Mouse (Mus musculus) kidney, embryonic 15.5 days (tissue): ENCODE data around the gene Srek1ip1. TPM values are rescaled to one million over a fixed set of nuclear protein-coding genes. Genes with fewer than 3 reads are reported as not detected.

Experiments used
- ATAC-seq: fragments of 200-750 bp; cut with Nextera tagmentation; replicated peaks from 2 replicates; pipeline ENCODE4 v1.8.0; 2017; ENCODE audit warnings: moderate TSS enrichment; ENCODE audit not compliant: low FRiP score
- H3K27ac ChIP-seq: fragments of 300-500 bp; sonication (generic); 2 replicates; pipeline ENCODE4 v1.5.1; 2015; ENCODE audit warnings: mild to moderate bottlenecking, inconsistent platforms
- H3K27me3 ChIP-seq: fragments of 300-500 bp; sonication (generic); 2 replicates; pipeline ENCODE4 v1.6.1; 2015; ENCODE audit warnings: inconsistent platforms
- H3K36me3 ChIP-seq: fragments of 300-500 bp; sonication (generic); 2 replicates; pipeline ENCODE4 v1.6.1; 2015; ENCODE audit warnings: inconsistent platforms
- H3K4me1 ChIP-seq: fragments of 300-500 bp; sonication (generic); 2 replicates; pipeline ENCODE4 v1.6.1; 2015; ENCODE audit warnings: inconsistent platforms
- H3K4me2 ChIP-seq: fragments of 300-500 bp; sonication (generic); 2 replicates; pipeline ENCODE4 v1.6.1; 2015; ENCODE audit warnings: moderate library complexity, mild to moderate bottlenecking, inconsistent platforms
- H3K4me3 ChIP-seq: fragments of 300-500 bp; sonication (generic); replicated peaks from 2 replicates; pipeline ENCODE4 v1.5.1; 2015; ENCODE audit warnings: mild to moderate bottlenecking, inconsistent platforms
- H3K9ac ChIP-seq: fragments of 300-500 bp; sonication (generic); 2 replicates; pipeline ENCODE4 v1.6.1; 2015; ENCODE audit warnings: mild to moderate bottlenecking, inconsistent platforms
- H3K9me3 ChIP-seq: fragments of 300-500 bp; sonication (generic); replicated peaks from 2 replicates; pipeline ENCODE4 v1.6.1; 2016; ENCODE audit warnings: inconsistent platforms
- WGBS: fragments of 180-500 bp; shearing (Covaris S2); methylation state at CpG from one replicate; pipeline ENCODE4 v1.1.7; 2015; ENCODE audit warnings: mixed read lengths; 5-methylcytosine and 5-hydroxymethylcytosine counted together
- polyA plus RNA-seq: library from polyadenylated mRNA; unstranded; fragments of >200 nt; fragmentation: Nextera tagmentation; extraction: Ambion mirVana; gene quantifications from 2 replicates; pipeline ENCODE4 v1.2.1, GENCODE M21; 2015

Gene Srek1ip1
- polyA plus RNA-seq, 1 experiment from 2014 or later: 25.2 TPM

DNA sequence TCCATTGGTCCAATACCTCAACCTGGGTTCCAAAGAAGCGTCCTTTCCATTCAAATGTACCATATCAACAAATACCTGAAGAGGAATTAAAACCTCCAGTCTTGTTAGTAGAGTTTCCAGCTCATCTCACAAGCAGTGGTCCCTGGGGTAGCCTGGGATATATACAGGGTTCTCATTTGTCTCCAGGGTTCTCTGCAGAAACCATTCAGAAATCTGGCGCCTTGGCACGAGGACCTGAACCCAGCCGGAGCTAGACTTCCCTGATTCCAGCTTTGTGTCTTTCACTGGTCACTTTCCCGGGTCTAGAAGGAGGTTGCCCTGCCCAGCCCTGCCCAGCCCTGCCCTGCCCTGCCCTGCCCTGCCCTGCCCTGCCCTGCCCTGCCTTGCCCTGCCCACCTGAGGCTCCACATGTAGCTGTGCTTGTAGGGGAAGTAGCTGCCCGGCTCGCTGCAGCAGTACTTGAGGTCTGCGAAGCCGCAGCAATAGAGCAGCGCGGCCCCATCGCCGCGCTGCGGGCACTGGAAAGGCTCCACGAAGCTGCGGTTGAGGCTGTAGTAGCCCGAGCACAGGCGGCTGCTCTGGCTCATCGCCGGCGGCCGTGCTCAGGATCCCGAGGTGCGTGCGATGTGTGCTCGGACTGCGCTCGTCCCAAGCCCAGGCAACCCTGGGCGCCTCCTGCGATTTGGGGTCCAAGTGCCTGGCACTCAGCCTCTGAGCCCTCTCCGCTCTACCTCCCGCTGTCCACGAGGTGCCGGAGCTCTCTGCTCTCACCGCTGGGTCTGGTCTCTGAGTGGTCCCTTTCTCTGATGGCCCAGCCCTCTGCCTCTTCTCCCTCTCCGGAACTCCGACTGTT is 71.1 kb downstream of the Srek1ip1 start, which contains the start of gene Shisal2b:
Gene Shisal2b (minus strand): TSS at position 767 of the 853 bp plus-strand sequence.
- peak; percentile 94 for ATAC-seq
- 4% methylated on average over 38 of the region's 38 CpGs for WGBS
- Histone ChIP-seq H3K27ac (no peak within 1 kb of the TSS), H3K27me3 (peaks cover 34% of the 10 kb centered on the region), H3K36me3 (no peaks in the 10 kb centered on the region), H3K4me1 (peaks cover 6% of the 10 kb centered on the region; the same call in 1 of the 2 replicates), H3K9me3 (no peaks in the 10 kb centered on the region), H3K4me3 (peak within 1 kb of the TSS; percentile 55), H3K4me2 (peak within 1 kb of the TSS; percentile 97), H3K9ac (peak within 1 kb of the TSS; percentile 41)

DNA sequence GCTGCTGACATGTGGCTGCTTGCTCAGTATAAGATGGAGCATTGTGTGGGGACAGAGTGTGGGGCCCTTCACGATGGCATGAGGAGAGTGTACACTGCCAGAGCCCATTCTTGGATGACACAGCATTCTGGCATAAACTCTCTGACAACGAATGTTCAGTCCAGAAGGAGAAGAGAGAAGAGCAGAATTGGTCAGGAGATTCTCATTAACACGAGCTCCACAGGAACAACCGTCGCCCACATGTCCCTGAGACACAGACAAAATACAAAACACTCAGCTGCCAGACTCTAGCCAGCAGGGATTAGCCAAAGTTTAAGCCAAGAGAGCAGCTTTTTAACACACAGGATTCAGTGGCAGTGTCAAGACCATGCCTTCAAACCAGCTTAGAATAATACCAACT is 74.4 kb downstream of the Srek1ip1 start:
- H3K4me2 ChIP-seq: no peak overlapping the region
- 87% methylated on average over 5 of the region's 5 CpGs for WGBS
- no peaks in the 10 kb centered on the region for H3K36me3 ChIP-seq
- H3K9ac ChIP-seq: no peak overlapping the region
- peaks cover 6% of the 10 kb centered on the region; the same call in 1 of the 2 replicates for H3K4me1 ChIP-seq
- no peak overlapping the region for H3K4me3 ChIP-seq
- no peak for ATAC-seq
- H3K9me3 ChIP-seq: no peaks in the 10 kb centered on the region
- peaks cover 21% of the 10 kb centered on the region for H3K27me3 ChIP-seq
- no peak overlapping the region for H3K27ac ChIP-seq

DNA sequence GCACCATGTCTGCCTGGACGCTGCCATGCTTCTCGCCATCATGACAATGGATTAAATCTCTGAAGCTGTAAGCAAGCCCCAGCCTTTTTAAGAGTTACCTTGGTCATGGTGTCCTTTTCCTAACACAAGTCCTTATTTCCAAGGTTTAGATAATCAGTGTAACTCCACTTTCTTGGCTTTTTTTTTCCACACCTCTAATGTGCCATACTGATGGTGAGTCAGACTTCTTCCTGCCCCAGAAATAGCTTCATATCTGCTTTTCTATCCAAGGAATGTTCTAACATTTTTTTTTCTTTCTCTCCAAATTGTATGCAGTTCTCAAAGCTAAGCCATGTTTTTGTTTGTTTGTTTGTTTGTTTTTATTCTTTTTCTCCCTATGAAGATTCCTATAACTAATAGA is 77.6 kb downstream of the Srek1ip1 start:
- Histone ChIP-seq H3K9ac (no peak overlapping the region), H3K27me3 (peaks cover 4% of the 10 kb centered on the region), H3K9me3 (no peaks in the 10 kb centered on the region), H3K4me1 (no peaks in the 10 kb centered on the region), H3K4me3 (no peak overlapping the region), H3K4me2 (no peak overlapping the region), H3K27ac (no peak overlapping the region), H3K36me3 (no peaks in the 10 kb centered on the region)
- ATAC-seq: no peak
- 97% methylated on average over 2 of the region's 2 CpGs for WGBS

DNA sequence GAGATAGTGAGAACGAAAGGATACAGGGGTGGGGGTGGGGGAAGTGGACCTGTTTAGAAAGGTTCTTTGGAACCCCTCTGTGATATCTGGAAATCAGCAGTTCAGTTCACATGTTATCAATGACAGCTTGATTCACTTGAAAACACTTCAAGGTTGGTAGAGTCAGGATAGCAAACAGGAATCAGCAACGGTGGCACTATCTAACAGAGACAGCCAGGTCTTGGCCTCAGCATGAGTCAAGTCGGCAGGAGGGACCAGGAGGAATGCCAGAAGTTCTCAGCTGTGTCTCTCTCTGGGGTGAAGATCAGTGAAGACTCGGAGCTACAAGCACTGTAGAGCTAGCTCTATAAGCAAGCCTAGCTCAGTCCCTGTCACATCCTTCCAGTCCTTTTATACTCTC is 86.2 kb downstream of the Srek1ip1 start:
- no peak overlapping the region for H3K9ac ChIP-seq
- no peaks in the 10 kb centered on the region for H3K27me3 ChIP-seq
- H3K9me3 ChIP-seq: no peaks in the 10 kb centered on the region
- 80% methylated on average over 4 of the region's 4 CpGs for WGBS
- ATAC-seq: no peak
- no peaks in the 10 kb centered on the region for H3K36me3 ChIP-seq
- no peak overlapping the region for H3K27ac ChIP-seq
- no peak overlapping the region for H3K4me3 ChIP-seq
- no peak overlapping the region for H3K4me2 ChIP-seq
- H3K4me1 ChIP-seq: no peaks in the 10 kb centered on the region

DNA sequence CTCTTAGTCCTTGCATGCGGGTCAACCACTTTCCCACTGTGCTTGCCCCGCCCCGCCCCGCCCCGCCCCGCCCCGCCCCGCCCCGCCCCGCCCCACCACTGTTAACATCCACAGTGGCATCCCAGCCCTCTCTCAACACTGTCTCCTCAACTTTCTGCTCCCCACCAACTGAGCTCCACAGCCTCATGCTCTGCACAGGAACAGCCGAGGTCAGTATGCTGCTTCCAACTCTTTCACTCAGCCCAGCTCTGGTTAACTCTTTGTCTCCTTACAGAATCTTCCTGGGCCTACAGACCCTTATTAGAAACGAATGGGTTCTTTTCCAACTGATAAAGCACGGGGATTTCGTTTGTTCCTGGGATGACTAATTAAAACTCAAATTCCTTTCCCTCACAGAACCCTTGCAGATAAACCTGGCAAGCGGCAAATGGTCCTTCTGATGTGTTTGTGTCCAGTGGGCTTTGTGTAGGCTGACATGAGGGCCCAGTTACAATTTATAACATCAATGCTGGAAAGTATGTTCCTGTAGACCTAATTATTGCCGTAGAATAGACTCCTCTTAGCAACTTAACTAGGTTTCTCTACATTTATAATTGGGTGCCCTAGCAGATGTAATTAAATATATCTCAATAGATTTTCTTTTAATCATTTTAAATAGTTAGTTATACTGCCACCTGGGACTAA is 91.4 kb downstream of the Srek1ip1 start:
- Histone ChIP-seq H3K27ac (no peak overlapping the region), H3K27me3 (no peaks in the 10 kb centered on the region), H3K9me3 (no peaks in the 10 kb centered on the region), H3K4me2 (0 out of 2 replicates have a peak overlapping the region, but pooled peaks have one; percentile 12), H3K4me3 (no peak overlapping the region), H3K9ac (no peak overlapping the region), H3K4me1 (no peaks in the 10 kb centered on the region), H3K36me3 (no peaks in the 10 kb centered on the region)
- WGBS: 26% methylated on average over 16 of the region's 16 CpGs
- no peak for ATAC-seq

DNA sequence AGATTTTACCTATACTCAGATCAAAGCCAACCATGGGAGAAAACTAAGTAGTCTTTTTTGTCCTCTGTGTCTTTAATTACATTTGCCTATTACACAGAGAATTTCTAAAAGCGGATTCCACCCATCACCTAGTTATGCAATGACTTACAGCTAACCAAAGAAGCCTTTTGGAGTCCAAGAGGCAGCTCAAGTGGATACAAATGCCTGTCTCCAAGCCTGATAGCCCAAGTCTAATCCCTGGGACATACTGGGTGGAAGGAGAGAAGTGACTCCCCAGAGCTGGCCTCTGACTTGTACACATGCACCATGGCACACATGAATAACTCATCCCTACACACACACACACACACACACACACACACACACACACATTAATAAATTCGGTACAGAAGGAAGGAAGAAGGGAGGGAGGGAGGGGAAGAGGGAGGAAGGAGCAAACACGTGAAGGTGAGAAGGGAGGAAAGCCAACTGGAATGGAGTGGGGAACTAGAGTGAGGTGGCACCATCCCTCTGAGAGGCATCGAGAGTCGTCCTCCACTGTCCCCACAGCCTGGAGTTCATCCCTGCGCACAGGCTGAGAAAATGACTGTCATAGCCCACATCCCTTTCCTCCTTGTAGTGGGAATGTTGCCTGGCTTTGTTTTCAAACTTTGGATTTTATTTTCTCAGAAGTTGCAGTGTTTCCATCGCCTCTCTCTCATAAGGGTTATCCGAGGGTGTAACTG is 94.2 kb downstream of the Srek1ip1 start:
- H3K9ac ChIP-seq: no peak overlapping the region
- no peaks in the 10 kb centered on the region for H3K36me3 ChIP-seq
- H3K4me1 ChIP-seq: no peaks in the 10 kb centered on the region
- H3K27ac ChIP-seq: no peak overlapping the region
- no peaks in the 10 kb centered on the region for H3K9me3 ChIP-seq
- no peak overlapping the region for H3K4me3 ChIP-seq
- H3K27me3 ChIP-seq: no peaks in the 10 kb centered on the region
- 70% methylated on average over 8 of the region's 8 CpGs for WGBS
- ATAC-seq: no peak
- H3K4me2 ChIP-seq: no peak overlapping the region

Other genes with a start within 250 kb of the Srek1ip1 start
- gene Cwc27, start 24.7 kb downstream of the Srek1ip1 start, polyA plus RNA-seq: 29.6 and 31.7 TPM in 2 replicates
- gene Shisal2b, start 71.4 kb downstream of the Srek1ip1 start, polyA plus RNA-seq: 0.71 and 1.2 TPM in 2 replicates